Mouse (Mus musculus) retina, embryonic 14.5 days (tissue): ENCODE measurements at regions not wholly inside any gene's neighbourhood (a gene's known extent, or its start where the extent isn't known, plus 50 kb on each side); places are given as distances from the start of the nearest gene placed in this dataset.
"Not testable (repeated sequence)": the region's sequence is repeated elsewhere in the genome, so short reads cannot be mapped to it uniquely, and the experiment has no call there.

ENCODE experiments used
- DNase-seq: peaks from one replicate; pipeline ENCODE4 v3.0.0-alpha.2; 2015; ENCODE audit warnings: low spot score

DNA sequence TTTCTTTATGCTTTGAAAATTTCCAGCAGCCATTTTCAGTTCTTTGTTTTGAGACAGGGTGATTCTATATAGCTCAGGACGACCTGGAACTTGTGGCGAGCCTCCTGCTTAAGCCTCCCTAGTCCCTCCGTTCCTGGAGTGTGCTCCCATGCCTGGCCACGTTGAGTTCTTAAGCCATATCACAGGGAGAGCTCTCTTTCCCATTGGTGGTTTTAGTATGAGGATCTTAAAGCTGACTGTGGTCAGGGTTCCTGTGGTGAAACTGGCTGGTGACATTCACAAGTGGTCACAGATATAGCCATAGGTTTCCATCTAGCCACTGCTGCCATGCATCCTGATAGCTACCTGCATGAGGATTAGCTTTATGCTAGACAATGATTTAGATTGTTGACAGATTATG lies 109.1 kb upstream of the Gm5148 start:
- DNase-seq, result no peak

DNA sequence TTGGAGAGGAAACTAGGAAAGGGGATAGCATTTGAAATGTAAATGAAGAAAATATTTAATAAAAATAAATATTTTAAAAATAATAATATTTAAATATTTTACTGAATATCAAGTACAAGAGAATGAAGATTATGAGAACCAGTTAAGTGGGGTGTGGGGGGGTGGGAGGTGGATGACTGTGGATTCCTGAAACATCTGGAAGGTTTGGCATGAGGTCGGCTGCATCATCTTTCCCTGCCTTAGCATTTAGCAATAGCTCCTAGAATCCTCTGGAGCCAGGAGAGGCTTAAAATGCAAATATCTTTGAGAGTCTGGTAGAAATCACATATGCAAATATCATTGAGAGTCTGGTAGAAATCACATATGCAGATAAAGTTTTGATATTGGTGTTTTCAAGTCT lies 103.3 kb upstream of the Gm5148 start:
- no peak for DNase-seq

DNA sequence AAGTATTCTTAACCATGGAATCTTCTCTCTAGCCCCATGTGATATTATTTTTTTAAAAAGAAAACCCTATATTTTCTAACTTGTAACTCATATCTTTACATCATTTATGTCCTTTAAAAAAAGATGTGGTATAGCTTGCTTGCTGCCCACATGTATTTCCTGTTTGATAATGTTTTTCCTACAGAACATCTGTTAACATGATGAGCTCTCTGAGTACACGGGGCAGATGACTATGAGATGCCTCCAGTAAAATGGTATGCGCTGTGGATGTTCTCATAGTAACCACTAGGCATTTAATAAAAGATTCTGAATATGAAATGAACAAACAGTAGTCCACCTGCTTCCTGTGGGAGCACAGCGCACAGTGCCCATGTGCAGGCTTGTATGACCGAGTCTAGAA lies 101.3 kb upstream of the Gm5148 start:
- no peak for DNase-seq

- DNase-seq, result no peak
Observed at GRCm38 (mm10) chr3:37824681-37825080, 100.4 kb upstream of the Gm5148 start.

GRCm38 (mm10) chr3:37819503-37819902 lies 95.2 kb upstream of the Gm5148 start:
- DNase-seq, result no peak

DNA sequence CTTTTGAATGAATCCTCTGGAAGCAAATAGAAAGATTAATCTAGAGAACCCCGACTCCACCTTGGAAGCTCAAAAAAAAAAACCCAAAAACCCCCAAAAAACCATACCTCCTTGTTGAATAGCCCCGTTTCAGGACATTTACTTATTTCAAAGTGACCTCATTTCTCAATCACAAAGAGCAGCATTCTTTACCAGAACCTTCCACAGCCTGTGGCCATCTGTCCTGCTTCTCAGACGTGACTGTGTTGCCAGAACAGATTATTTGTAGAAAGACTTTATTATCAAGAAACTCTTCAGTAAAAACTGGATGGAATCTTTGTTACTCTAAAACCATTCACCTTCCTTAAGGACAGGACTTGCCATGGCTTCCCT lies 93.1 kb upstream of the Gm5148 start:
- DNase-seq, result no peak

GRCm38 (mm10) chr3:37816781-37817433 lies 92.6 kb upstream of the Gm5148 start:
- no peak for DNase-seq

DNA sequence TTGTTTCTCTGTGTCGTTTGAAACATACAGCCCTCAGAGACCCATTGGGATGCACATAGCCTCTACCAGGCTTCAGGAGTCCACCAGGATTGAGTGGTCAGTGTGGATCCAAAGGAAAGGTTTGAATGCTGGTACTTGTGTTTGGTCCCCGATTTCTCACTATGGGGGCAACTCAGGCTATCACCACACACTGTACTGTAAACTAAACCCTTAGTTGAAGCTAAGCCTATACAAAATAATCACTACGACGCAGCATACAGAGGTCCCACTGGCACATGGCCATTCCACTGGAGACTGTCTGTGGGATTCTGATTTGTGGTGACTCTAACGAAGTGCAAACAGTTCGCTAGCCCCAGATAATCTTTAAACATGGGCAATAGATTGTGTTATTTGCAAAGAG lies 91.5 kb upstream of the Gm5148 start:
- DNase-seq, result no peak

DNA sequence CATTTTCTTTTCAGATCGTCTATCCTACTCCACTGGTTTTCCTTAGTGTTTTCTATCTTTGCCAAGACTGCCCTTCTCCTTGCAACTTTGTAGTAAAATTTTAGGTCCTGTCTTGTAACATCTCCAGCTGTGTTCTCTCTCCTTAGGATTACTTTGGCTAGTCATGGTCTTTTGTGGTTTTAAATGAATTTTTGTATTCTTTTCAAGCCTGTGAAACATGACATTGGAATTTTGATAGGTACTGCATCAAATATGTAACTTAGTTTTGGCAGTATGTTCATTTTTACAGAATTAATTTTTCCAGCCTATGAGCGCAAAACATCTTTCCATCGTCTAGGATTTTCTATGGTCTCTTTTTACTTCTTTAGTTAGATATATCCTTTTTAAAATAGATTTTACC lies 88.6 kb upstream of the Gm5148 start:
- no peak for DNase-seq

- no peak for DNase-seq
Observed at GRCm38 (mm10) chr3:37811429-37811828, 87.1 kb upstream of the Gm5148 start.

- DNase-seq, result no peak
Observed at GRCm38 (mm10) chr3:37810763-37811162, 86.5 kb upstream of the Gm5148 start.

DNA sequence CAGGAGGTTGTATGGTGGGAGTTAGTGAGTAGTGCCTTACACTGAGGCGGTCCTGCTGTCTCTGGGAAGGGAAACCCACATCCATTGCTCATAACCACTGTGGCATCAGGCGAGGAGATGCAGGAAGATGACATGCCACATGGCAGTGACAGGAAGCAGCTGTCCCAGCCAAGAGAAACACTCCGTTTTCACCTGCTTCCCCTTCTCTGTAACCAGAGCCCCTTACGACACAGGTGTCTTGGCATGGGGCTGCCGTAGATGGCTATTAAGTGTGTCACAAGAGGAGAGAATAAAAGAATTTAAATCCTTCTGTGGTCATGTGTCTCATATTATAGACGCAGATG lies 81.5 kb upstream of the Gm5148 start:
- DNase-seq, result no peak

- no peak for DNase-seq
Observed at GRCm38 (mm10) chr3:37804941-37805804, 80.9 kb upstream of the Gm5148 start.

- no peak for DNase-seq
Observed at GRCm38 (mm10) chr3:37804261-37804660, 80.0 kb upstream of the Gm5148 start.

GRCm38 (mm10) chr3:37803781-37804180 lies 79.5 kb upstream of the Gm5148 start:
- DNase-seq, result not testable (repeated sequence)

DNA sequence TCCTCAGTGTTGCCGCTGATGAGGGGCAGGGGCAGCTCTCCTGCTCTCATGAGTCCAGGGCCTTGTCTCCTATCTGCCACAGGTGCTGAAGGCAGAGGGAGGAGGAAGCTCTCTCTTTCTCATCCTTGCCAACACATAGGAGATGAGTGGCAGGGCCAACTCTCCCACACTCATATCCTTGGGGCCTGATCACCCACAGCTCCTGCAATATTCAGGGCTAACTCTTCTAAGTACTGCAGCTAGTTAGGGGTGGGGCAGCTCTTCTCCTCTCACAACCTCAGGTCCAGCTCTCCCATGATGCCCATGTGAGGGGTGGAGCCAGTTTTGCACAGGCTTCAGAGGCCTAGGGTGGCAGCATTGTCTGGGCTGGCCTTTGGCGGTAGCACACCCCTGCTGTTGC lies 77.3 kb upstream of the Gm5148 start:
- no peak for DNase-seq

GRCm38 (mm10) chr3:37799809-37800208 lies 75.5 kb upstream of the Gm5148 start:
- no peak for DNase-seq

DNA sequence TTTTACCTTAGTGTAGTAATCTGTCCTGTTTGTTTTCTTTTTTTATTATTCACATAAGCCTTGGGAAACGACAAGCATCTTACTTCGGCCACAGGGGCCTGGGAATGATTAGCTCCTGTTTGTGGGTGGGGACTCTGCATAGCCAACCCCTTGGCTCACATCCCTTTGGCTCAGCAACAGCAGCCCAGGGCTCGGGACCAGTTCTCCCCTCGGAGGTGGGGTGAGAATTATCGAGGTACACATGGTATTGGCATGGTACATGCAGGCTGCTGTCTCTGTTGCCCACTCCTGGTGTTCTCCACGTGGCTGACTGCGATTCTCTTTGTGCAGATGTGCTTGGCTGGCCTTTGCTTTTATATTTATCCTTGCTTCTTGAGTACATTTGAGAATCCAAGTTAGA lies 65.4 kb upstream of the Gm5148 start:
- DNase-seq, result no peak

- DNase-seq, result no peak
Observed at GRCm38 (mm10) chr3:37789143-37789697, 64.9 kb upstream of the Gm5148 start.

DNA sequence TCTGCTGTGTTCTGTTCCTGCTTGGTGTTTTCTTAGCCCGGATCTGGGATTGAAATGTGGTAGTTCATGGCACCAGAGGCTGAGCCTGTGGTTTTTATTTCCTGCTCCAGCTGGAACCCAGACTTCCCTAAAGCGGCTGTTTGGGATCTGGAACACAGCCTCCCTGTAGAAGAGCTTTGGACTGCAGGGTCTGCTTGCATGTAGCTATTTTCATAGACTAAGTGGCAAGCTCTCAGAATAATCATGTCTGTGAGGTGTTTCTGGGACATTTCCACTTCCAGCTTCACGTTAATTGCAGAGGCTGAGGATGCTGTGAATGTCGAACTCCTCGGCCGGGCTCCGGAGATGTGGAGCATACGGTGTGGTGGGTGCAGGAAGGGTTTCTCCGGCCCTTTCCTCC lies 64.1 kb upstream of the Gm5148 start:
- no peak for DNase-seq

- DNase-seq, result no peak
Observed at GRCm38 (mm10) chr3:37786792-37787191, 62.5 kb upstream of the Gm5148 start.

GRCm38 (mm10) chr3:37781086-37781485 lies 56.8 kb upstream of the Gm5148 start:
- no peak for DNase-seq

DNA sequence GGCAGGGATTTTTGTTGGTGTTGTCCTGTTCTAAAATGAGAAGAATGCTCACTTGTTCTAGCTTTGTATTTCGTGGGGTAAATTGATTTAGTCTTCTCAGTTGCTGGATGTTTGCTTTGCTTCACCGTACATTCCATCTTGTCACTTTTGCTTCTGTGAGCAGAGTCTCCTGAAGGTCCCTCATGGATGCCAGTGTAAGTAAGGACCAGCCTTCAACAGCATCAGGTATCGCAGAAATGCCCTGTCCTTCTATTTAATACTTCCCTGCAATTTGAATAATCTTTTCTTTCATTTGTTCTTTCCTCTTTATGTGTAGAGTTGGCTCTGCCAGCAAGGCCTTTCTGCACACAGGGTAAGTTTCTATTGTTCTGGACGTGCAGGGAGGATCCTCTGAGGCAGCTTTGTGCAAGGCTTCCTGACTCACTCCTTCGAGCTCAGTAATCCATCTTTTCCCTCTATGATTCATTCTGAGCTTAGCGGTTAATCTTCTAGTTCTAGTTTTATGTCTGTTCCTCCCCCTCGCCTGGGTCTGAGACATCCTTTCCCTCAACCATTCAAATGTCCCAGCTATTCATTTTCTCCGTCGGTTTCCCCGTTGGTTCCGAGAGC lies 55.7 kb upstream of the Gm5148 start:
- DNase-seq, result no peak
